Mouse (Mus musculus): ENCODE data around the gene Kcnh5. TPM values are rescaled to one million over a fixed set of nuclear protein-coding genes. Genes with fewer than 3 reads are reported as not detected.

Kcnh5 gene
- total RNA-seq, 2 experiments from 2014 or later, result 24.2 to 25.3 TPM

GRCm38 (mm10) chr12:74966266-74966665 lies 210.9 kb downstream of the Kcnh5 start:
- DNase-seq, result no peak
- intact Hi-C loops (cut with DNase I), result no loop called here

DNA sequence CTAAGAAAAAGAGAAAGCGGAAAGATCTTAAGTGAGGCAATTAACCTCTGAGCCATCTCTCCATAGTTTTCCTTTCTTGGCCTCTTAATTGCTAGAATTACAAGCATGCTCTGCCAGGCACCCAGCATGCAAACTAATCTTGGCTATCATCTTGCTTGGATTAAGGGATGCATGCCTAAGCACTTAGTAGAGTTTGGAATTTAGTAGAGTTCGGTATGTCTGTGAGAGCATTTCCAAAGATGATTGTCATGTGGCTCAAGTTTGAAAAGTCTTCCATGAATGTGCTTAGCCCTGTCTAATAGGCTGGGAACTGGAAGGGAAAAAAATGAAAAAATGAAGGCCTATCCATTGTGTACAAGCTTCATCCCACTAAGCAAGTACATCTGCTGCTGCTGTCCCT lies 224.5 kb downstream of the Kcnh5 start:
- DNase-seq, result peak; percentile 6
- intact Hi-C loops (cut with DNase I), result no loop called here

GRCm38 (mm10) chr12:74951124-74952115 lies 225.7 kb downstream of the Kcnh5 start:
- intact Hi-C loops (cut with DNase I), result no loop called here
- DNase-seq, result peak; percentile 43

GRCm38 (mm10) chr12:74901331-74901730 lies 275.8 kb downstream of the Kcnh5 start:
- intact Hi-C loops (cut with DNase I), result no loop called here
- peak; percentile 17 for DNase-seq

- no peak for DNase-seq
- intact Hi-C loops (cut with DNase I), result no loop called here
Measured at GRCm38 (mm10) chr12:74900777-74901176, 276.4 kb downstream of the Kcnh5 start.

GRCm38 (mm10) chr12:74899055-74899454 lies 278.1 kb downstream of the Kcnh5 start:
- DNase-seq, result no peak
- intact Hi-C loops (cut with DNase I), result no loop called here

DNA sequence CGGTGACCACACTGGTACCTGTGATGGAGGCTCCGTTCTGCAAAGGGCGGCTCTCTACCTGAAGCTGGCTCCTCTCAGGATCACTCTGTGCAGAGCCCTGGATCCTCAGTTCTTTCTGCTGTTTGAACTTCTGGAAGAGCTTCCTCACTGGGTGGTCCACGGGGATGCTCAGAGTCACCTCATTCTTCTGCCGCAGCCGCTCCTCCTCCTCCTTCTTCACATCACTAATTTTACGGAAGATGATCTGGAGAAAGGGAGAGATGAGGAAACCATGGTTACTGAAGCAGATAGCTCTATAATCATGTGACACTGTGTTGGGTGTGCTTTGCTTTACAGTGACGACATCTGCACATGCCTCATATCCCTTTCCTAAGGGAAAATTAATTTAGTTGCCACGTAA lies 278.9 kb downstream of the Kcnh5 start:
- DNase-seq, result no peak
- intact Hi-C loops (cut with DNase I), result no loop called here

DNA sequence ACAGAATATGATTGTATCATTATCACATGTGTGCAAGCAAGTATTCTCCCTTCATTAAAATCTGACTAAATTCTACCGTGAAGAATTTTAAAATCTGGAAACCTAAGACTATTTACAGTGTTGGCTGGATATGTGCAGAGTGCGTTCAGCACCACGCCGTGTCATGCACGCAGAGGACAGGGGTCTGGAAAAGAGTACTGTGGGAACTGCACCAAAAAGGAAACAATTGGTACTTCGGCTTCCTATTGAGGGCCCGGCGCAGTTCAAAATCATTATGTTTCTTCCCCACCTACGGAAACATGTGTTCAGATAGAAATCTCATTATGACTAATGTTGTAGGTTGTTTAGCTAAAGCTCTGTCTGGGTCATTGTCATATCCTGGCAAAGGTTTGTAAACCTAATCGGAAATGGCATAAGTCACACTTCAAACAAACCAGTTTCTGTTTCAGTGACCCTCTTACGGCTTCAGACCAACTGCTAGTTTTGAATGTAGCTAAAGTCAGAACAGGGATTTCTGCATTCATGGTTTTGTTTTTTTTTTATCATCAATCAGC lies 282.2 kb downstream of the Kcnh5 start:
- no peak for DNase-seq
- intact Hi-C loops (cut with DNase I), result no loop called here

DNA sequence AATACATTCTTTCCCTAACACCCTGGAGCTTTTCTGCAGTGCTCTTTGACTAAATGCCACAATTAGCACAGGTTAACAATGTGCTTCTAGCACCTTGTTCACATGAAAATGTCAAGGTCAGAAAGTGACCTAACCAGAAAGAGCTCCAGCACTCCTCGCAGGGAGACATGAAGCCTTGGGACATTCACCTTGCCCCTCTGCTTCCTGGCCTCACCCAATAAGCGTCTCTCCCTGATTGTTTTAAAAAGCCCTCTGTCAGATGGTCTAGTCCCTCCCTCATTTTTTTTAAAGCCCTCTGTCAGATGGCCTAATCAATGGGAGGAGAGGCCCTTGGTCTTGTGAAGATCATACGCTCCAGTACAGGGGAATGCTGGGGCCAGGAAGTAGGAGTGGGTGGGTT lies 287.7 kb downstream of the Kcnh5 start:
- DNase-seq, result no peak
- intact Hi-C loops (cut with DNase I), result no loop called here

GRCm38 (mm10) chr12:74887064-74887463 lies 290.1 kb downstream of the Kcnh5 start:
- no peak for DNase-seq
- intact Hi-C loops (cut with DNase I), result no loop called here

DNA sequence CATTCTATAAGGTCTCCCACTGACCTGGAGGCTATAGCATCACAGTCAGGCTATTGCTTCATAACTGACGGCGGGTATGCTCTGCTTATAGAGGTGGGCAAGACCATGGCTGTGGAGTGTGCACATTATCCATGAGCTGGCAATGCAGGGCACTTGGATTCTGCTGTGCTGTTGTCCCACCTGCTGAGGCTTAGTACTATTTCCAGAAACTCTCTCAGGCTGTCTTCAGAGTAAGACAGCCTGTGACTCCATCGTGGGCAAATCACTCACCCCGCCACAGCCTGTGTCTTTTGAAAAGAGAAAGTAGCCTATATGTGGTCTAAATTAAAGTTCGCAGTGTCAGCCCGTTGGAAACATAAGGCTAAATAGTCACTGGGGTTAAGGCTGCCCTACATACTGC lies 295.8 kb downstream of the Kcnh5 start:
- no peak for DNase-seq
- intact Hi-C loops (cut with DNase I), result no loop called here

DNA sequence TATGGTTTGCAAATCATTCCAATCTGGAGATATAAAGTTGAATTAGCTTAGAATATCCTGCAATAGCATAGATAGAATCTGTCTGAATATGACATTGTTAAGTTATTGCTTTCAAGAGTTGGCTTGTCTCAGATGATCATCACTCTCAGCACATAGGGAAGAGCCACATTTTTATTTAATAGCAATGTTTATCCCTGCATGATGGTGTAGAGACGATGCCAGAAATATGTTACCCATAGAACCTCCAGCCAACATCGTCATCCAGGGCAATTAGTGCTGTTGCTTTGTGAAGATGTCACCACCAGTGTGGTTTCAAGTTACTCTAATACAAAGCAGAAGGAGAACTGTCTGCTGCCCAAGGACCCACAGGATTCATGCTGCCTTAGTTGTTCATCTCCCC lies 321.5 kb downstream of the Kcnh5 start:
- peak; percentile 25 for DNase-seq
- intact Hi-C loops (cut with DNase I), result no loop called here

DNA sequence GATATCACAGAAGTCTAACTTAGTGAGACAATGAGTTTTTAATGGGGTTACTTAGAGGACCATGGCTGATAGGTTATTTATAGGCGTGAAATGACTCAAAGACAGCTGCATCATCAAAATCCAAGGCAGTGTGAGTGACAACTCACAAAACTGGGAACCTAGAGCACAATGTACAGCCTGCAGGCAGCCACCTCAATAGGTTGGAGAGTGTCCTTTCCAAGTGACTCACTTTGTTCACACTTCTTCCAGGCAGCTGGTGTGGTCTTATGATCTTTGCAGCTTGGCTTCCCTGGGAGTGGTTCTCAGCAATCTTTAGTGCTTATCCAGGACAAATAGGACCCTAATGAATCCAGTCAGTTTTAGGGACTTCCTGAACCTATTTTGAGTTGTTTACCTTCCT lies 322.9 kb downstream of the Kcnh5 start:
- no peak for DNase-seq
- intact Hi-C loops (cut with DNase I), result no loop called here

GRCm38 (mm10) chr12:74850323-74850722 lies 326.8 kb downstream of the Kcnh5 start:
- intact Hi-C loops (cut with DNase I), result no loop called here
- no peak for DNase-seq

DNA sequence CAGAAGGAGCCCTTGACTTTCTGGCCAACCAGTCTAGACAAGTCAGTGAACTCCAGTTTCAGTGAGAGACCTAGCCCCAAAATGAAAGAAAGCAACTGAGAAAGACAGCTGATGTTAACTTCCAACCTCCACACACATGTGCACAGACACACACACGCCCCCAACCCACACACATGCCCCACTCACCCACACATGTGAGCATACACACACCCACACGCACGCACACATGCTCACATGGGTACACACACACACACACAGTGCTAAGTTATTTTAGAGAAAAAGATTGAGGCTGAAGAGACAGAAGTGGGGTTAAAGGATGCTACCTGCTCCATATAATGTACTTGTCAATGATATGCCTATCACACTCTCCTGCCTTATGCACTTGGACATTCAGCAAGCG lies 327.2 kb downstream of the Kcnh5 start:
- DNase-seq, result no peak
- intact Hi-C loops (cut with DNase I), result no loop called here

GRCm38 (mm10) chr12:74848611-74849347 lies 328.4 kb downstream of the Kcnh5 start:
- intact Hi-C loops (cut with DNase I), result no loop called here
- DNase-seq, result peak; percentile 80

Other genes with a start within 250 kb of the Kcnh5 start
- 1 to 10 TPM; 7.4 to 8.4 TPM for gene Rhoj, start 131.0 kb upstream of the Kcnh5 start, total RNA-seq (2021)
- gene Gphb5, start 239.4 kb upstream of the Kcnh5 start, total RNA-seq (2021), result not detected